Mouse (Mus musculus): ENCODE measurements around the gene Acvr2b.

DNA sequence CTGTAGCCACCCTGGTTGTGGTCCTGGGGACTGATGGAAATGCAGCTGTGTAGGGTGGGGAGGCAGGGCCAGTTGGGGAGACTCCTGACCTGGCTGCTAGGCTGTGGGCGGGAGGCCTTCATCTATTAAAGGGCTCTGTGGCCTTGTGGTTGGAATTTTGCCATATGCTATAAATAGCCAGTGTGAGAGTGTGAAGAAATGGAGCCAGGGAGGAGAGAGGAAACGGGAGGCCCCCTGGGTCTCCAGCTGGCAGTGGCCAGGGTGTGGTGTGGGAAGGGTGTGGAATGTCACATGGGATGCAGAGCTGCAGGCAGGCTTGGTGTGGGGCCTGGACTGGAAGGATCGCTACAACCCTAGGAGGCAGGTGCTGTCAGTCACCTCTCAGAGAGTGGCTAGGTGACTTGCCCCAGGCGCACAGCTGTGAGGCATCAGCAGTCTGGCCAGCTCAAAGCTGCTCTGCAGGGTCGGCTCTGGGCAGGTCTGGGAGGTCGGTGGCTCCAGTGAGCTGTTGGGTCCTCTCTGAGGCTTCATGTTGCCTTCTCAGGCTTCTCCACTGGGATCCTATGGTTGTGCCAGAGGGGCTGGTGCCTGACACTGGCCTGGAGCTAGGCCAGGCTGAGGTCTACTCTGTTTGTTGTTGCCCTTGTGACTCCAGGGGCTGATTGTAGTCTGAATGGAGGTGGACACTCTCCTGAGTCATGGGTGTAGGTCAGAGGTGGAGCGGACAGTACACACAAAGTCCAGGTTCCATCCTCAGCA is 23.5 kb downstream of the Acvr2b start:
- no peak for TF ChIP-seq POLR2A (IDR thresholded peaks at IDR 0.05; ENCODE audit: low read depth, low read length)
- no peak for TF ChIP-seq CTCF (IDR thresholded peaks at IDR 0.05; ENCODE audit: borderline replicate concordance, insufficient read depth, low read length)
